Mouse (Mus musculus) B cell, adult (primary cell): ENCODE measurements around the gene Zfp551. TPM values are rescaled to one million over a fixed set of nuclear protein-coding genes. Genes with fewer than 3 reads are reported as not detected.

ENCODE experiments used
- total RNA-seq: library from RNA; stranded (reverse); gene quantifications from 4 replicates; pipeline ENCODE4 v1.2.4, GENCODE M21; 2023; ENCODE audit not compliant: inconsistent age

The Zfp551 gene
- 1.5 to 2.9 TPM (median 2.3 TPM) in 4 replicates for total RNA-seq

GRCm38 (mm10) chr7:12422245-12422849 lies at the start of gene Zfp551:
Zfp551 (minus strand) TSS chr7:12422751.

GRCm38 (mm10) chr7:12369173-12369572 lies 53.4 kb downstream of the Zfp551 start, which contains the start of gene Vmn1r84:
Vmn1r84 (minus strand) TSS chr7:12369273.

Other genes starting within 250 kb of the Zfp551 start
- gene Vmn1r80, start 233.5 kb downstream of the Zfp551 start, total RNA-seq = not detected in 4 replicates
- not detected in 4 replicates for gene Vmn1r81, start 154.5 kb downstream of the Zfp551 start, total RNA-seq
- gene Vmn1r82, start 122.3 kb downstream of the Zfp551 start, total RNA-seq = not detected in 4 replicates
- not detected in 4 replicates for gene Vmn1r83, start 93.3 kb downstream of the Zfp551 start, total RNA-seq
- not detected in 4 replicates for gene Vmn1r84, start 53.5 kb downstream of the Zfp551 start, total RNA-seq
- gene Zfp606, start 55.5 kb upstream of the Zfp551 start, total RNA-seq = 6.2 to 7.5 TPM (median 7.4 TPM) in 4 replicates
- gene 2900092C05Rik, start 89.8 kb upstream of the Zfp551 start, total RNA-seq = not detected in 4 replicates
- 0.03 to 0.12 TPM (median 0.06 TPM) in 3 of 4 replicates, not detected in the other for gene Vmn2r53, start 186.0 kb upstream of the Zfp551 start, total RNA-seq
- gene Vmn2r54, start 217.6 kb upstream of the Zfp551 start, total RNA-seq = not detected in 4 replicates